Mouse (Mus musculus) forelimb bud, embryonic 11.5 days (tissue): Measurements from ENCODE around the gene Unk.

ENCODE experiments used
- DNase-seq: peaks from one replicate; pipeline ENCODE4 v3.0.0-alpha.2; 2012; ENCODE audit warnings: low read depth, low spot score

The Unk gene

DNA sequence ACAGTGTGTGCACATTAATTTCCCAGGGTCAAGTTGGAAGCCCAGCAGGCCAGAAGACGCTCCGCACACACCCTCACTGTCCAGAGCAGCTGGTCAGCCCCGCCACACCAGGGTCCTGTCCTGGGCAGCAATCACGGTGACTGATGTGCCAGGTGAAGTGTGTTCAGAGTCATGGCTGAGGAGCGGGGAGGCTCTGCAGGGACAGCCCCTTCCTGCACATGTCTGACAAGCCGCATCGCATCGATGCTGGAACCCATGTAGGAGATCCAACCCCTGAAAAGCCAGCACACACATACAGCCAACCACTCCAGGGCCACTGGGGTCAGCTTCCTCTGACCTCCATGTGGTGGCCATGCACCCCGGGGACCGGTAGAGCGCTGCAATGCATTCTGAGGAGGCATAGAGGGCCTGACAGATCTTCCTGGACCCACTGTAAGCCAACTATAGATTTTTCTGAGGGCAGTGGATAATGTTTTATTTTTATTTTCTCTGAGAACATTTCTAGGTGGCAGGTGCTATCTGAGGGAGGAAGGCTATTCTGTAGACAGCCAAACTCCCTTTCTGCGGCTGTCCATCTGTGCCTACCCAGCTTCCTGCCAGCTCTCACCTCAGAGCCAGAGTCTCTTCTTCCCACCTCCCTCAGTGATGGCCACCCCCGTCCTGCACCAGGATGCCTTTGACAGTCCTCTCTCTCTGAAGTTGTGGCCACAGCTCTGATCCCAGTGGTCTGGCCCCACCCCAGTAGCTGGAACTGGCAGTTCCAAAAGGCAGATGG, 31.7 kb downstream of the Unk start:
- no peak for DNase-seq

DNA sequence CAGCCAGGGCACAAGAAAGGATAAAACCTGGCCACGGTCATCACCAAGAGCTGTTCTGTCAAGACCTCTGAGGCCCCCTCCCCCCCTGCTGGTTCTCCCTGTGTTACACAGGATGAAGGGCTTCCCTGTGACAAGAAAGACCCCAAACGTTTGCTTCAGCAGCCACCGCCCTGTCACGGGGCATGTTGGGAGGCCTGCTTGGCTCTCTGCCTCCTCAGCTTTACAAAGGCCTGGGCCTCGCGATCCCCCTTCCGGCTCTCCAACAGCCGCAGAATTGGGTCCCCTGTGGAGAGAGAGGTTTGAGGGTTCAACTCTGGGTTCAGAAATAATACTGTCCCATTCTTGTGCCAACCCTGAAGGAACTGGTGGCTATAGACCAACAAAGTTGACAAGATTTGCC, 32.4 kb downstream of the Unk start:
- no peak for DNase-seq

DNA sequence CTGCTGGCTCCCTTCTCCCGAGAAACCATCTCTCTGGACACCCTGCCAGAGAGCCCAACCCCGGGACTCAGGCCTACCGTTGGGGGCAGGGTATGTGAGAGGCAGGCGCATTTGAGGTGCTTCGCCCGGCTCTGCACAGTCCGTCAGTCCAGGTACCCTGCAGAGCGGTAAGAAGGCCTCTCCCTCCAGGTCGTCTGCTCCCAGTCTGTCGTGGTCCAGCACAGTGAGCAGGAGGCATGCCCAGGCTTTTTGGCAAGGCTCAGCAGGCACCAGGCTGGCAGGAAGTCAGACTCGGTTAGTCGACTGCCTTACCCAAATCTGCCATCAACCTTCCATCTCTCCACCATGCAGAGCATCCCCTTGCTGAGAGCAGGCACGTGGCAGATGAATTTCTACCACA, 33.4 kb downstream of the Unk start:
- DNase-seq, result no peak

DNA sequence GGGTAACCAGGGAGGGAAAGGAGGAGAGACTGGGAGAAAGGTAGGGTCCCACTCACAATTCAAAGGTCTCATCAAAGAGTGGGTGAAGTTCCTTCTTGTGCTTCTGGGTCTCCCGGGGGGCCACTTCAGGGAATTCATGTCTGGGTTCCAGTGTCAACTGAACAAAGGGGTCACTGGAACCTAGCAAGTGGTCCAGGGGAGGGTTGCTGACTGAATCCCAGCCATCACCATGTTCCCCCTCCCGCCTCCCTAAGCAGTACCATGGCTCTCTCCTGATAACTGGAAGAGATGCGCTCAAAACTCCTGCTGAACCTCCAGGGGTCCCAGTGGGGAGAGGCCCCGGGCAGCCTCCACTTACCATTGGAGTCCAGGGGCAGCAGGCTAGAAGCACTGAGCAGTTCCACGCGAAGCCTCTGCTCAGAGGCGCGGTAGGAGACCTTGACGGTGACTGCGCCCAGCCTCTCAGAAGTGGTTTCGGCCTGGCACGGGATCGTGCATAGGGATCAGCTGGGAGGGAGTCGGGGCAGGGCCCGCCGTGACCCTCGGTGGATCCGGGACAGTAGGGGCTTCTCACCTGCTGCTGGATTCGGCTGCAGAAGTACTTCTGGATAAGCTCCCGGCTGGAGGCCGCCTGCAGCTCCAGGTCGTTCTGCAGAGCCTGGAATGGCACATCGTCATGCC, 34.2 kb downstream of the Unk start:
- DNase-seq, result no peak

DNA sequence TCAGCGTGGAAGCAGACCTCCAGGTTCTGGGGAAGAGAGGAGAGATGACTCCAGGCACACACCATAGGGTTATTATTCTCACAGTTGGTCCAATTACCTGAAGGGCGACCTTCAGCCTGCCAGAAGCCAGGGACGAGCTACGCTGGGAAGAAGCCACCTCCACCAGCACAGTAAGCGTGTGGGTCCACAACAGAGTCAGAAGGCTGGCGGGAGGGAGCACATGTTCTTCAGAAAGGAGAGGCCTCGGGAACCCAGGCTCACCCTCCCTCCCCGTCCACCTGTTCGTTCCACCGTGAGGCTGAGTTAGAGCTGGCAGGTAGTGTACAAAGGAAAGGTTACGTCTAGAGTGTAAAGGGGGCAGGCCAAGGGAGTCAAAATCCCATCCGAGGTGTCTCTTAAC, 35.2 kb downstream of the Unk start:
- DNase-seq, result no peak

DNA sequence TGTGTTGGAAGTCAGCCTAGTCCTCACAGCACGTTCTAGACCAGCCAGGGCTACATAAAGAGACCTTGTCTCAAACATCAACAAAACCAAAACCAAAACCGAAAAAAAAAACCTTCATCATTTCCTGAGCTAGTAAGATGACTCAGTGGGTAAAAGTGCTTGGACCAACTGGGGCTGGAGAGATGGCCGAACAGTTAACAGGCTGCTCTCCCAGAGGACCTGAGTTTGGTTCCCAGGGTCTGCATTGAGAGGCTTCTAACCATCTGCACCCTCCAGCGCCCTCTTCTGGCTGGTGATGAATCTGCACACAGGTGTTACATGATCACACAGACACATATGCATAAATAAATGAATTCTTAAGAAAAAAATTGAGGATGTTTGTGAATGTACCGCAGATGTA, 41.4 kb downstream of the Unk start:
- DNase-seq, result no peak

DNA sequence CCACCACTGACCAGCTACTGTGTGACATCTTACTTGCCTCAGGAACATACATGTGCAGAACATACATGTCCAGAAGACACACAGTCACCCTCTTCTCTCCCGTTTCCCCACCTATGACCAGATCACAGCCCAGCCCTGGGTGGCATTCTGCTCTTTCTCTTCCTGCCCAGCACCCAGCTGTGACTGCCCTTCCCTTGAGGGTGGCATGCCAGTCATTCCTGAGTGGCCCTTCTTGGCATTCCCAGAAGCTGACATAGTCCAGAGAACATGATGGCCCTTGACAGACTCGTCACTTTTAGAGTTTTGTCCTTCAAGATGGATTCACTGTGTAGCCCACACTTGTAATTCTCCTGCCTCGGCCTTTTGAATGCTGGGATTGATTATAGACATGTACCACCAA, 42.5 kb downstream of the Unk start:
- no peak for DNase-seq

DNA sequence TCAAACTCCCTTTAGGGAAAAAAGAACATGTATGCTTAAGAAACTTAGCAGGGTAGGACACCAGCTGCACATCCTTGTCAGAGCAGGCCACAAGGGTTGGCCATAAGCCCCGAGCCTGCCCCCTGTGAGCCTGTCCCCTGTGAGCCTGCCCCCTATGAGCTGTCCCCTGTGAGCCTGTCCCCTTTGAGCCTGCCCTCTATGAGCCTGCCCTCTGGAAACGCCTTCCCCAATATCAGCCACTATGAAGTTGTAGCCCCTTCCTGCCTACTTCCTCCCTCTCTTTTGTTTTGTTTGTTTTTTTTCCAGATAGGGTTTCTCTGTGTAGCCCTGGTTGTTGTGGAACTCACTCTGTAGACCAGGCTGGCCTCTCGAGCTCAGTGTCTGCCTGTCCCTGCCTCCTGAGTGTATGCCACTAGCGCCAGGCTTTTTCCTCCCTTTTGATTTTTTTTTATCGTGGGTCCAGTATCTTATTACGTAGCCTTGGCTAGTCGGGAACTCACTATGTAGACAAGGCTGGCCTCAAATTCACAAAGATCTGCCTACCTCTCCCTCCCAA, 44.4 kb downstream of the Unk start:
- no peak for DNase-seq

DNA sequence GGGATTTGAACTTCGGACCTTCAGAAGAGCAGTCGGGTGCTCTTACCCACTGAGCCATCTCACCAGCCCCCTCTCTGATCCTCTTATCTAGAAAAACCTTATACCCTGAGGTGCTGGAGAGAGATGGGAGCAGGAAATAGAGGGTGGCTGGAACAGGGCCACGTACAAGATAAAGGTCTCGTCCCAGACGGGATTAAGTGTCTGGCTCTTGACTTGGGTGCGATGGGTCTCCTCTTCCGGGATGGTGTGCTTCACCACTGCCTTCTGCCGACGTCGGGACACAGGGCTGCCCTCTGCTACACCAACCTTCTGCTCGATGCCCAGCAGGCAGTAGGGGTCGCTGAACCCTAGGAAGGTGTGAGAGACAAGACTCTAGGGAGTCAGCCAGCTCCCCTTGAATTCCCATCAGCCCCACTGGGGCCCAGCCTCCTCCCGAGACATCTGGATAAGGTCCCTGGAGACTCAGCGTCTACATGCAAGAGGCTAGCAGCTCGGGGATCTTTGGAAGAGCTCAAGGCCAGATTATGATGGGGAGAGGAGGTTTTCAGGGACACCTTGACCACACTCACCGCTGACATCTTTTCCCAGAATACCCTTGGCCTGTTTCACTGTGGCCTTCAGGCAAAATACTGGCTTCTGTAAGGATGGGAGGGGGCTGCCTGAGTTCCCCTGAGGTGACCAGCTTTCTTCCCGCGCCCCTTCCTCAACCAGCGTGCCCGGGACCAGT, 45.6 kb downstream of the Unk start:
- DNase-seq, result no peak

DNA sequence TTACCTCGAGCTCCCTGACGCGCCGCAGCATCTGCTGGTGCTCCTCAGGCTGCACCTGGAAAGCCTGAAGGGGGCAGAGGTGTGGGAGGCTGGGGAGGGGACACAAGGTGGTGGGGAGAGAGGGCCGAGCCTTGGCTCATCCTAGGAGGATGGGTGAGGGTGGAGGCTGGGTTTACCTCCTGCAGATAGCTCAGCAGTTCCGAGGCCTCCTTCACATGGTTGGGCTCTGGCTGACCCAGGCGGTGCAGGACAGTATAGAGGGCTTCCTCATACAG, 46.1 kb downstream of the Unk start:
- DNase-seq, result no peak

DNA sequence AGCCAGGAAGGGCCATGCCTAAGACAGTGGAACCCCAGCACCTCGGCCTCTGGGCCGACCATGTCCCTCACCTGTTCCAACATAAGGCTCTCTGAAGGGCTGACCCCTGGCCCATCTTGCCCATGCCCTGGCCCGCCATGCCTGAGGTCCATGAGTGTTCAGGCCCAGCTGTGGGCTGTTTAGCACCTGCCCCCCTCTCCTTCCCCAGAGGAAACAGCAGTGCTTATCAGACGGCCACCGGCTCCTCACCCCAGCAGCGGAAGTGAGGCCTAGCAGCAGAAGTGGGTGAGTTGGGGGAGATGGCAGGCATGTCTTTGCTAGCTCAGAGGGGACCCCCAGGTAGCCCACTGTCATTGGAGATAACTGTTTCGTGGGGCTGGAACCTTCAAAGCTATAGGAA, 46.7 kb downstream of the Unk start:
- DNase-seq, result no peak

DNA sequence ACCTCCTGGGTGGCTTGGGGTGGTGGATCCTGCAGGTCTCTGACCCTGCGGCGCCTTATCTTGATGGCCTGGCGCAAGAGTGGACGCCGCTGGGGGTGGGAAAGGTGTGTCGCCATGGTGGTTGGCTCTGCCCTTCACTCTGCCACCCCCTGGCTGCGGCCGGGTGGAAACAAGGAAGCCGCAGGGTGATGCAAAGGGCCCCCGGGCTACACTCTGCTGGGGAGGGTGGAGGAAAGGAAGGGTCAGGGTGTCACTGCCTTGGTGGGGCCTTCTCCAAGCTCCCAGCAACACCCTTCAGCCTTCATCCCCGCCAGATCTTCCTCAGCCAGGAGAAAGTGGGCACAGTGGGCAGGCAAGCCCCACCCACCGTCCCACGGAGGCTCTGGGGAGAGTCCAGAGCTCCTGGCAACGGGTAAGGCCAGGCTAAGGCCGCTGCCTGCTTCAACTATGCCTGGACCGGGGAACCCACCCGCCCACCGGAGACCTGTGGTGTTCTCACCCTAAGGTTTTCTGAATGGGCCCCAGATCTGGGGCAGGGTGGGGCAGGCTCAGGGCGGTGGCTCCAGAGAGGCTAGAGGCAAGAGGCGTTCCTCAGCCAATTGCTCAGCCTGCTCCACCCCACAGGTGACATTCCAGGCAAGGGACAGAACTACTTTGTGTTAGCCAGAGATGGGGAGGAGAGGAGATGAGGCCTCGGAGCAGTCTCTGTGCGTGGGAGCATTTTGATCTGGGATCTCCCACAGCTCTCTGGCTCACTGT, 47.5 kb downstream of the Unk start, which contains the start of gene Unc13d:
Unc13d (minus strand) TSS at position 516 of the 759 bp plus-strand sequence.
- no peak for DNase-seq

DNA sequence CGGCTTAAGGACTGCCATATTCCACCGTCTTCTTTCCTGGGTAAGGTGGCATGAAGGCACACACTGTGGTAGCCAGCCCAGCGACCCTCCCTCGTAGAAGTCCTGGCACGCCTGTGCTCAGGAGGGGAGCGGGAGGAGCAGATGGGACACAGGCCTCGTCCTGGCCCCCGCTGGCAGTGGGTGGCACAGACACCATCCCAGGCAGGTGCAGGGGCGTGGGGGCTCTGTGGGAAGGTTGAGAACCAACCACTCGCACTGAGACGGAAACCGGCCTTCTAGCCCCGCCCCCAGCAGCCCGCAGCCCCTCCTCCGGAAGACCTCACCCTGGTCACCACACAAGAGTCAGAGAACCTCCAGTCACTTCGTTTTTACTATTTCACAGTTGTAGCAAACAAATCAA, 48.1 kb downstream of the Unk start:
- no peak for DNase-seq

DNA sequence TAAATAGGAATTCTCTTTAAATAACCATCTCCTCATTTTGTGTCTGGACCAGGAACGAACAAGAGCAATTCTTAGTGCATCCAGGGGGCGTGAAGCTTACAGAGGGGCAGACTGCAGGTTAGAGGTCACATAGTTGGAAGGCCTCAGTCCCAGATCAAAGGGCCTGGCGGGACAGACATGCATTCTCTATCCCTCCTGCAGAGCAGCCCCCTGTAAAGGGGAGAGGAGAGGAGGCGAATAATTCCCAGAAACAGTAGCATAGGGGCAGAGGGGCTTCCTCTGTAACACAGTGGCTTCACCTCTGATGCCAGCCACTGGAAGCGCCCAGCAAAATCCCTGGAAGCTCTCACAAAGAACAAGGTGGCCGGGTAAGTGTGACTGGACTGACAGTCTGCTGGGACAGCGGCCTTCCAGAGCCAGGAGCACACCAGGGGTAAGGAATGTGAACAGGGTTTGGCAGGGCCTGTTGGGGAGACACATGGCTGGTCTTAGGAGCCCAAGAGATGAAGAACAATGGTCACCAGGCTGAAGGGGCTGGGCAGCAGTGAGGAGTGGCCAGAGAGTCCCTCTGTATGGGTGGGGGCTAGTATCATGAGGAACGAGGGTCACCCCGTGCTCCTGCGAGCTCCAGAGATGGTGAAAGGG, 48.7 kb downstream of the Unk start:
- no peak for DNase-seq

DNA sequence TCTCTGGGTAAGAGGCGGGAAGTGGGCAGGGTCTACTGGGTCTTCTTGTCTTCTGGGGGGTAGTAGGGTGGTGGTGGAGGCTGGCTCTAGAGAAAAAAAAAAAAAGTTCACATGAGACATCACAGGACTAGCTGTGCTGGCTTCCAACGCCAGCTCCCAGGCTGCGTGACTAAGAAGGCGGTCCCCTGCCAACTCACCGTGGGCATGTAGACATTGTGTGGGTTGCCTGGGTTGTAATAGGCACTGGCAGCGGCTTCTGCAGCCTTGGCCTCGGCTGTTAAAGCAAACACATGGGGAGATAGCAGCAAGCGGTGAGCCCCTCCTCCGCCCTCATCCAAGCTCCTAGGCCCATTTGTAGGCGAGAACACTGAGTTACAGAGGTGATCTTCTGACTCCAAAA, 49.4 kb downstream of the Unk start:
- DNase-seq, result no peak

DNA sequence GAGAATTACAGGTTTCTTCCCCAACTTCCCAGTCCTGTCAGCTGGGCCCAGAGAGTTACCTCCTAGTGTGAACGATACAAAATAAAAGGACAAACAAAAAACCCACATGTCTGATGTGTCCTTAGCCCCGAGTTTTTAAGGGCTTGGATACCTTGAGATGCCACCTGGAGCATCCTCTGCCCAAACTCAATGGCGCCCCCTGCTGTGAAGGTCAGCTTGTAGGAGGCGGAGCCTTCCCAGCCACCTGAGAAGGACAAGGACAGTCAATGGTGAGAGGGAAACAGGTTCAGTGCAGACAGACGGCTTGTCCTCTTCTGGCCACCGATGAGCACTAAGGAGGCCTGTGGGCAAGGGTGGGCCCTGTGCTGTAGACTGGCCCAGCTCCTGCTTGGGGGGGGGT, 51.0 kb downstream of the Unk start:
- DNase-seq, result no peak

DNA sequence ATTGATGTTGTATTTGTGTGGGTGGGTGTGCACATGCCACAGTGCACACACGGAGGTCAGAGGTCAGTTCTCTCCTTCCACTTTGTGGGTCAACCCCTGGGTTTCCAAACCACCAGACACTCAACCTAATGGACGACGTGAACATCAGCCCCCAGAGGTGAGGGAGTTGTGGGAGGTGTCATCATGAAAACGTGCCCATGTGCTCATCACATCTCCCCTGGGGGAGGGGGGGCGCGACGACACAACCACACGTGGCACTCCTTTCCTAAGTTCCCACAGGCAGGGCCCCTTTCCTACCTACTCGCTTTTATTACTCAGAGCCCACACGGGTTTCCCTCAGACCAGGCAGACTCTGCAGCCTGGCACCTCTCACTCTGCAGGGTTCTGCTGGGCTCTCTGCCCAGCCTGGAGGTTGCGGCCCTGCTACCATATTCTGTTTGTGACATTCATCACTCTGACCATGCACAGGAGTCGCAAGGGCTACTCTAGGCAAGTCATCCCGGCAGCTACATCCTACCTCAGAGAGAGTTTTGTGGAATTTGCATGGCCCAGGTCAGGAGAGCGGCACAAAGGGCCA, 53.1 kb downstream of the Unk start:
- no peak for DNase-seq

DNA sequence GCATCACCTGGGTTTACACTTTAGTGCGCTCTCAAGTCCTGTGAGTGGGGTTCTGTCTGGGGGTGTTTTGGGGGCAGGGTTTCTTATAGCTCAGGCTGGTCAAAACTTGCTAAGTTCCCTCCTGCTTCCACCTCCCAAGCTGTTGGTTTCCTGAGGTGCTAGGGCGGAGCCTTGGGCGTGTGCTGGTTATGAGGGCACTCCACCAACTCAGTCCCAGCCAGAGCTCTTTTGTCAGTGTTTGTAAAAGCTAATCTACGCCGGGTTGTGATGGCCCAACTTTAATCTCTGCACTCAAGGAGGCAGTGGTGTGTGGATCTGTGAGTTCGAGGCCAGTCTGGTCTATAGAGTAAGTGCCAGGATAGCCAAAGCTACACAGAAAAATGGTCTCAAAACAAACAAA, 54.0 kb downstream of the Unk start:
- DNase-seq, result no peak

DNA sequence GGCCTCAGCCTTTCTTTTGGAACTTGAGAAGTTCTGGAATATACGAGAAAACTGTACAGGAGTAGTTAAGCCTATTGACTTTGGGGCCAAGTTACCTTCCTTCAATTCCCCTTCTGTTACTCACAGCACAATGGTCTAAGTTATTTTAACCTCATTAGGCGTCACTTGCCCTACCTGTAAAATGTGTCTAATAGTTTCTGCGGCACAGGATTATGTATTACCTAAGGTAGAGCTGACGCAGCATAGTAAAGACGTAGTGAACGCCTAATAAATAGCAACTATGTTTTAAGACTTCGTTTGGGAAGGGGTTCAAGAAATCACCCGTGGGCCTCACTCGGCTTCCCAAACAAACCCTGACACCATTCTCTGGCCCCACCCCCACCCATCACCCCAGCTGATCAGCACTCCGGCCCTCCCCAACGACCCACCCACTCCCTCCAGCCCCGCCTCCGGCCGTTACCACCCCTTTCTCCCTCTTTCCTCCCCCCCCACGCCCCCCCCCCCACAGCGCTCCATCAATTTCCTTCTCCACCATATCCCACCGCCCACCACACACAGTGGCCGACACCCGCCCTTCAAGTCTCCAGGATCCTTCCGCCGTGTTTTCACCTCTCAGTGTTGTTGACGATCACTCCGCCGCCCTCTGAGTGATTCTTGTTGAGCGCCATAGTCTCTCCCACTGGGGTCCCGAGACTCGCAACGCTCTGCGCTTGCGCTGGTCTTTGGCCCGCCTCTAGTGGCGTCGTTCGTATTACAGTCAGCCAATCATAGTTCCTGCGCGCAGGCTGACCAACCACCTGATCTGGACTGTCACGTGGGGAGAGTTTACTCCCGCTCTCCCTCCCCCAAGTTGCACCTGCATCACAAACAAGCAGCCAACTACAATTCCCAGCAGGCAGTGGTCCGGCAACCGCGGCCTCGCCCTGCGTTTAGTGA, 56.4 kb downstream of the Unk start, which contains the start of gene Wbp2:
Wbp2 (minus strand) TSS at position 738 of the 936 bp plus-strand sequence.
- DNase-seq, result peak; percentile 99
